Mouse (Mus musculus): Measurements from ENCODE around the gene Hoxb1.

Gene Hoxb1

DNA sequence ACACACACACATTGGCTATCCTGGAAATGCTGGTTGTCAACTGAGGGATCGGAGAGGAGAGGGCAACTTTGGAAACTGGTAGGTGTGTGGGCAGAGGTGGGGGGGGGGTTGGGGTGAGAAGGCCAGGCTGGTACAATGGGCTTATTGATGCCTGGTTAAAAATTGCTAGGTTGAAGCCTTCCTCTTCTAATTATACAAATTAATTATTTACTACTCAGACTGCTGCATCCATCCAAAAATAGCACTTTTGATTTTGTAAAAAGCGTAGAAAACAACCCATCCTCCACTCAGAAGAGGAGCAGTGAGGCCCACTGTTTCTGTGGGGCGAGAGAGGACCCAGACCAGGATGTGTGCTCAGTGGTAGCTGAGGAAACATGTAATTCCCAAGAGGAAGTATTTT, 30.6 kb upstream of the Hoxb1 start:
- DNase-seq = no peak

DNA sequence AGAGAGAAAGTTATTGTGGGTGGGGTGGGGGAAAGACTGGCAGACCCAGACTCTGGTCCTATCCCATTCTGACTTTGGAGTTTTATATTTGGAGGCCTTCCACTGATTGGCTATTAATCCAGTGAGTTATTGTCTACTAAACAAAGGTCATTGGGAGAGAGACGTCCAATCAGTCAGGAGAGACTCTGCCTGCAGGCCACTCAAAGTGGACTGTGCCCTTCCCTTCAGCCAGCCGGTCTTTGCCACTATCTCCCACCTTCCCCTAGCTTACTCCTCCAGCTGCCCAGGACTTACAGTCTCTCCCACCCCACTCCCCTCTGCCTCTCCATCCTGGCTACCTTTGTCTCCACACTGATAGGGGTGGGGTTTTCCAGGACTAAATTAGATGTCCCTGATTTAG, 29.0 kb upstream of the Hoxb1 start:
- DNase-seq = no peak

DNA sequence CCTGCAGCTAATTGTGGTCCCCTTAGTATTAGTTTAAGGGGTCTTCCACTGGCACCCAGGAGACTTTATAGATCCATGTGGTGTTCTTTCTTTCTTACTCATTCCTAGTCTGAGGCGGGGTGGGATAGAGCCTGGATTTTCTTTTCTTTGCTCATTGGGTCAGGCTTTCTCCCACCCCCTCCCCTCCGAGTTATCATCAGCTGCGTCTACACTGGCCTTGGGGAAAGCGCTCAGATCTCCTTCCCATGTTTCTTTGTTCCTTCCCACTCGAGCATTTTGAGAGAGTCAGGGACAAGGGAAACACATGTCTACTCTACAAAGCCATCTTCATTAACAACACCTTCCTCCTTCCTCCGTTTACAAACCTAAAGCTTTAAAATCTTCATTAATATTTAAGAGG, 28.5 kb upstream of the Hoxb1 start:
- DNase-seq = no peak

DNA sequence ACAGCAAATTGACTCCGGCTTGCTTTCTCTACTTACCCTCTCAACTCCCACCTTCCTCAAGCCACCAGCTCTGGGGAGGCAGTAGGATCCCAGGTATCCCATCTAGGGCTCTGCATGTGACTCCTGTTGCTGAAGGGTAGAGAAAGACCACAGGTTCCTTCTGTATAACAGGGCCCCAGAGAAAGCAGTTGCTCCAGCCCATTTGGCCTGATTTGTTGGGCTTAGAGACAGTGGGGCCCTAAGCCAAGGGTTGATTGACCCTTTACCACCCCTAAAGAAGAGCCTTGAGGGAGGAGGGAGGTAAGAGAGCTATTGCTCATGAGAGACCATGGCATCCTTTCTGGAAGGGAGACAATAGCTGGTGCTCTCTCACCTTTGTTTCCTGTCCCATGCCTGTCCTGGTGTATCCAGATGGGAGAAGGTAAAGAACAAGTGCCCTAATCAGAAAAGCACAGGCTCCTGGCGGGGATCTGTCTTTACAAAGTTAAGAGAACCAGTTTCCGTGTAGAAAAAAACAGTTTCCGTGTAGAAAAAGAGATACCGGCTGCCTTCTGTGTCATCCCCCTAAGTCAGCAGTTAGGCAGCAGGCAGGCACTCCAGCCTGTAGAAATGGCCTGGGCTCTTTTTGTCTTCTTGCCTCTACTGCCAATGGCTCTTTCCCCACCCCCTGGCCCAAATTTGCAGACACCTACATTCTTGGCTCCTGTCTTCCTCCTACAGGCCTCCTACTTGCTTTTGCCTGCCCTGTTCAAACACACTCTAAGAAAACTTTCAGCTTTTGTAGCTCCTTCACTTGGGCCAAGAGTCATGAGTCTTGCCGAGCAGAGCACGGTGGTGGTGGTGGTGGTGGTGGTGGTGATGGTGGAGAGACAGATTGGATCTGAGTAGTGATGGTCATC, 26.3 kb upstream of the Hoxb1 start:
- no peak for DNase-seq

DNA sequence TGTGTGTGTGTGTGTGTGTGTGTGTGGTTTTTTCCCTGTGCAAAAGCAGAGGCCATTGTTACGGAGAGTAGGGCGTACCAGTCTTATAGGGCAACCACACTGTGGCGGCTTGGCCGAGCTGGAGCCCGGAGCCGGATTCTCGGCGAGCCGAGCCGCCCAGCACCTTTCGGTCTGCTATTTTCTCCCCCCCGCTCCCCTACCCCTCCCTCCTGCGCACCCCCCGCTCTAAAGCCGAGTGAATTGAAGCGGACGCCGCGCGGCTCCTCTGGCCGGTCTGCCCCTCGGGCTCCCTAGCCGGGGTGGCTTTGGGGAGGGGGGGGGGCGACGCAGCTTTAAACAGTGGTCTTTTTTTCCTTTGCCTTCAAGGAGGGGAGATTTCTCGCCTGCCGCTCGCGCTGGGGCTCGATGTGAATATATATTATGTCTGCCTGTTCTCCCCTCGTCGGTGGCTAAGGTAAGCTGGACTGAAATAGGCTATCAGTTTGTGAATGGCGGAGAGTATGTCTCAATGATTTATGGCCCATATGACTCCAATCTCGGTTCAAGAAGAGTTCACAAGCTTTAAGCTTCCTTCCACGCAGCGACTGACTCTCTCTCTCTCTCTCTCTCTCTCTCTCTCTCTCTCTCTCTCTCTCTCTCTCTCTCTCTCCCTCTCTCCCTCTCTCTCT, 24.7 kb upstream of the Hoxb1 start:
- no peak for DNase-seq

DNA sequence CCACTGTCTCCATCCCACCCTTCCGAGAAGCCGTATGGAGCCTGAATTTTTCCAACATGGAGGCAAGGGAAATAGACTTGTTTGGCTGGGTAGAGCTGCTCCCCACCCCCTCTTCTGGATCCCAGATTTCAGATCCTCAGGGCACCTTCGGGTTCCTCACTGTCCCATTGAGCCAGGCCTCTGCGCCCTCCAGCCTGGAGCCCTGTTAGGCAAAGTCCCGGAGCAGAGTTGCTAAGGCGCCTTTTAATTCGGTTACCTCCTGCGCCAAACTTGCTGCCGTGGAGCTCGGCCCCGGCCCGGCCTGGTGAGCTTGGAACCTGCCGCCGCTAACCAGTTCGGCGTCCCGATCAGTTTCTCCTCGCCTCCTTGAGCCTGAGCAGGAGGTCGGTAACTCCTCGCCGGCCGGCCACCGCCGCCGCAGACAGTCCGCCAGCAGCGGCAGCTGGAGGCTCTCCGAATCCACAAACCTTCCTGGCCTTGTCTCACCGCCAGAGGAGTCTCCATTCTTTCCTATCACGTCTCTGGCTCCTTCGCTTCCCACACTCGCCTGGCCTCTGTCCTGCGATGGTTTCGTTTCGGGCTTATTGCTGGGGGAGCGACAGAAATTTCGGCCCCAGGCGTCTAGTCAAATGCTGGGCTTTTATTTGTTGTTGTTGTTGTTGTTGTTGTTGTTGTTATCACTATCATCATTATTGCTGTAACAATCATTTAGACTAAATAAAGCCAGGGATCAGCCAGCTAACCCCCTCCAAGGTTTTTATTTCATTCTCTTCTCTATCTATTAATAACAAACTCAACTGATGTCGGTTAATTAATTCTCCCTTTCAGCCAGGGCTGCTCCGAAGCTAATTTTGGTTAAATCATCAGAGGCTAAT, 23.6 kb upstream of the Hoxb1 start:
- DNase-seq = peak in 1 of 2 experiments; percentile 20

DNA sequence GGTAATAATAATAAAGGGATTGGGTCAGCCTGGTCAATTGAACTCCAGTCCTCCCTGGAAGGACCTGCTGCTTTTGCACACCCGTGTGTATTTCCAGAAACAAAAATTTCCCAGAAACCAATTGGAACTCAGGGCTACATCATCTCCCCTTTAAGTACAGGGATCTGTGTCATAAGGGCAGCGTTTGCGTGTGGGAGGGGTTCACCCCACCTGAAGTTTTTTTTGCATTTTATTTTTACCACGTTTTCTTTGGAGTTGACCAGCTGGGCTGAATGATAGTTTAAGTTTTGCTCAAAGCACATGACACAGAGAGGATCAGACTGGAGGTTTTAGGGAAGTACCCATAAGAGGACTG, 23.0 kb upstream of the Hoxb1 start:
- DNase-seq = no peak

DNA sequence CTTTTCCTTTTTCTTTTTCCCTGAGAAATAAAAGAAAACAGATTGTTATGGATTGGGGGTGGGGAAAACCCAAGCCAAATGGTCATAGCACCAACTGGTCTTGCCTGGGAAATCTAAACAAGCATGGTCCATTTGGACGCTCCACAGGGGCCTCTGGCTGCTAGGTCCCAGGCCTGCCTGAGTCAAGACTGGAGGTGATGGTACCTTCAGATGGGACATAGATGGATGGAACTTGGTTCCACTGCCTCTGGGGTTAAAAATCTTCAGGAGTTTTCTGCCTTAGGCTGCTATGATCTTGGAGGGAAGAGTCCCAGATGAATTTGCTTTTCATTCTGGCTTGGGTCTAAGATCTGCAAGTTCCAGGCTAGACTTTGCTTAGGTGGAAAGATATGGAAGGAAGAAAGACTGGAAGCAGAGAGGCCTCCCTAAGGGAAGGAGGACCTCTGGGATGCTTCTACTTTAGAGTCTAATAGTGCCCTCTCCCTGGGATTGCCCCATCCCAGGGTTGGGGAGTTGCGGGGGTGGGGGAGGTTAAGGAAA, 22.3 kb upstream of the Hoxb1 start:
- no peak for DNase-seq

DNA sequence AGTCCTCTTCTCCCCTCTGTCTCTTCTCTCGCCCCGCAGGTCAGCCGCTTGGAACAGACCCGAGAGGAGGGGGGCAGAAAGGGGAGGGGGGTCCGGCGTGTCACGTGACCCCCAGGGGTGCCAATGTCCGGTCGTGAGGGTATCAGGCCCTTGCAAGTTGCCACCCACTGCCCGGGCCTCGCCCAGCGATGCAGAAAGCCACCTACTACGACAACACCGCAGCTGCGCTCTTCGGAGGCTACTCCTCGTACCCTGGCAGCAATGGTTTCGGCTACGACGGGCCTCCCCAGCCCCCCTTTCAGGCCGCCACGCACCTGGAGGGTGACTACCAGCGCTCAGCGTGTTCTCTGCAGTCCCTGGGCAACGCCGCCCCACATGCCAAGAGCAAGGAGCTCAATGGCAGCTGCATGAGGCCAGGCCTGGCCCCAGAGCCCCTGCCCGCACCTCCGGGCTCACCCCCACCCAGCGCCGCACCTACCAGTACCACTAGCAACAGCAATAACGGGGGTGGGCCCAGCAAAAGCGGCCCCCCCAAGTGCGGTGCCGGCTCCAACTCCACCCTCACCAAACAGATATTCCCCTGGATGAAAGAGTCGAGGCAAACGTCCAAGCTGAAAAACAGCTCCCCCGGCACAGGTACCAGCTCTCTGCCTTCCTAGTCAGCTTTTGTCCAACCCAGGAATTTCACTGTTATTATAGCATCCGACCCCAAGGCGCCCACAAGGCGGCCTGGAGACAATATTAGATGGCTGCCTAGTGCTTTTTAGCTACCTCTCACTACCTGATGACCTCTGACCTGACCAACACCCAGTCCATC, 21.3 kb upstream of the Hoxb1 start:
- no peak for DNase-seq

DNA sequence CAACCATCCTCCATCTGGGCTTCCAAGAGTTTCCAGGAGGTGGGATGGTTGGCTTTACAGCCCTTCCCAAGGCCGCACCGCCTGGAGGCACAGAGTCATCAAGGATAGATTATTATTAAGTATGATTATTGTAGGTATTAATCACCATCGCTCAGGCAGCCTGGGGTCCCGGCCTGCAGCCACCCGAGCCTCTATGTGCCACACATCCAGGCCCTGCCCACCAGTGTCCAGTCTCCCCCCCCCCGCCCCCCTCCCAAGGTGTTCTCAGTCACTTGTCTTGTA, 20.7 kb upstream of the Hoxb1 start:
- DNase-seq = no peak

DNA sequence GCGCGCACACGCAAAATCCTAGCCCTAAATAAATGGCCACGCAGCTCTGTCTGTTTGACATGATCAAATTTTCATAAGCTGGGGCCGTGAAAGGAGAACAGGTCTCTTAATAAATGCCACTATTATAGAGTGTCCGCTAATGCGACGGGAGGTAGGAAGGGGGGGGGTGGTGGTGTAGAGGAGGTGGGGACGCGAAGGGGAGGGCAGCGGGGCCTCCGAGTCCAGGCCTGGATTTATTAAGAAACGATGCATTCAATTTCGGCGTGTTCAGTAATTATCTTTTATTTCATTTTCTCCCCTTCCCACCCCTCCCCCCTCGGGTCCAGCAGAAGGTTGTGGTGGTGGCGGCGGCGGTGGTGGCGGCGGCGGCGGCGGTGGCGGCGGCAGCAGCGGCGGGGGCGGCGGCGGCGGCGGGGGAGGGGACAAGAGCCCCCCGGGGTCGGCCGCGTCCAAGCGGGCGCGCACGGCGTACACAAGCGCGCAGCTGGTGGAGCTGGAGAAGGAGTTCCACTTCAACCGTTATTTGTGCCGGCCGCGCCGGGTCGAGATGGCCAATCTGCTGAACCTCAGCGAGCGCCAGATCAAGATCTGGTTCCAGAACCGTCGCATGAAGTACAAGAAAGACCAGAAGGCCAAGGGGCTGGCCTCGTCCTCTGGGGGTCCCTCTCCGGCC, 20.2 kb upstream of the Hoxb1 start:
- DNase-seq = no peak

DNA sequence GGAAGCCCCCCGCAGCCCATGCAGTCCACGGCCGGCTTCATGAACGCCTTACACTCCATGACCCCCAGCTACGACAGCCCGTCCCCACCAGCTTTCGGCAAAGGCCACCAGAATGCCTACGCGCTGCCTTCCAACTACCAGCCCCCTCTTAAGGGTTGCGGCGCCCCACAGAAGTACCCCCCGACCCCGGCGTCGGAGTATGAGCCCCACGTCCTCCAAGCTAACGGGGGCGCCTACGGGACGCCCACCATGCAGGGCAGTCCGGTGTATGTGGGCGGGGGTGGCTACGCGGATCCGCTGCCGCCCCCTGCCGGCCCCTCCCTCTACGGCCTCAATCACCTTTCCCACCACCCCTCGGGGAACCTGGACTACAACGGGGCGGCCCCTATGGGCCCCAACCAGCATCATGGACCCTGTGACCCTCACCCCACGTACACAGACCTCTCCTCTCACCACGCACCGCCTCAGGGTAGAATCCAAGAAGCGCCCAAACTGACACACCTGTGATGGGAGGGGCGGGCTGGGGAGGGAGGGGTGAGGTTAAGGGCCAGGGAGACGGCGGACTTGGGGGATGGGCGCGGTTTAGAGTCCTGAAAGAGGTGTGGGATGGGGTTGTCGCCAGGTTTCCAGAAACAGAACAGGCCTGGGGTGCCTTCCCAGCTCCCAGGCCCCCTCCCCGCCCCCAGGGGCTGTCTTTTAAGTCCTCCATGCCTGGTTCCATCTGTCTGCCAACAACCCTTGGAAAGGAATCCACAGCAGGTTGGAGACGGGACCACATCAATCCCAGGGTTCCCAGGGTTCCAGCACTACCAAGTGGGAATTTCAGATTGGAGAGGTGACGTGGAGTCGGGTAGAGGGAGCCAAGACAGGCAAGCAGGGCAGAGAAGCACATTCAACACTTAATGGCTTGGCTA, 19.4 kb upstream of the Hoxb1 start:
- DNase-seq = no peak

DNA sequence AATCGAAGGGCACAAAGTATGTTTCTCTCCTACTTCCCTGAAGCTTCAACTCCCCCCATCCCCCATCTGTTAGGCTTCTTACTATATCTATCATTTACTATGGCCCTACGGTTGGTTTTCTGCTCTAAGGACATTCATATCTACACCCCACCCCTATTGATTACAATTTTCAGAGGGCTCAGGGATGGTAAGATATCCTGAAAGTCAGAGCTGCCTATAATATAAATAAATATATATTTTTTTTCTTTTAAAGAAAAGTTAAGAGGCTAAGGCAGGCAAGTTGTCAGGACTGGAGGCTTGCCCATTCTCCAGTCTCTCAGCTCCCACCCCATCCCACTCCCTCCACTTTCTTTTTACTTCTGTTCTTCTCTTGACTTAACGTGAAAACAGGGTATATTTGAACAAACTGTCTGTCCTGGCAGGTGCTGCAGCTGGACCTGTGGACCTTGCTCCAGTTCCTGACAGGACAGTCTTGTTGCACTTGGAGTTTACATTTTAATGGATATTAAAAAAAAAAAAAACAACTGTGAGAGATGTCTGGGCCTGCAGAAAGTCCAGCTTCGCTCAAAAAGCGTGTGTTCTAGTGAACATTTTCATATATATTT, 18.5 kb upstream of the Hoxb1 start:
- DNase-seq = no peak

DNA sequence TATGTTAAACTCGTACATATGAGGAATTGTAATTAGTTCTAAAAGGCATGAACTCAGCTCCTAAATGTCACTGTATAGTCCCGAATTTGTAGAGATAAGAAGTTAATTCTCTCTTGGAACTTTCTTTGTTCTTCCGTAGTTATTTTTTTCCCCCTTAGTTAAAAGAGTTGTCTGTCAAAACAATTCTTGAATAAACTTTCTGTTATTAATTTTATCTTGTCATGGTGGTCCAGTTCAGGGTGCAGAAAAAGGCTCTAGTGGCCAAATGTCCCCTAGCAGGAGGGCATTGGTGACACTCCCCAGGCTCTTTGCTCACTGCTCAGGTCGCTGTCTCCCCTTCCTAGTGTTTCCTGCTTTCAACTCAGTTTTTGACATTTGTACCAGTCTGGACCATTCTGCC, 17.8 kb upstream of the Hoxb1 start:
- no peak for DNase-seq

DNA sequence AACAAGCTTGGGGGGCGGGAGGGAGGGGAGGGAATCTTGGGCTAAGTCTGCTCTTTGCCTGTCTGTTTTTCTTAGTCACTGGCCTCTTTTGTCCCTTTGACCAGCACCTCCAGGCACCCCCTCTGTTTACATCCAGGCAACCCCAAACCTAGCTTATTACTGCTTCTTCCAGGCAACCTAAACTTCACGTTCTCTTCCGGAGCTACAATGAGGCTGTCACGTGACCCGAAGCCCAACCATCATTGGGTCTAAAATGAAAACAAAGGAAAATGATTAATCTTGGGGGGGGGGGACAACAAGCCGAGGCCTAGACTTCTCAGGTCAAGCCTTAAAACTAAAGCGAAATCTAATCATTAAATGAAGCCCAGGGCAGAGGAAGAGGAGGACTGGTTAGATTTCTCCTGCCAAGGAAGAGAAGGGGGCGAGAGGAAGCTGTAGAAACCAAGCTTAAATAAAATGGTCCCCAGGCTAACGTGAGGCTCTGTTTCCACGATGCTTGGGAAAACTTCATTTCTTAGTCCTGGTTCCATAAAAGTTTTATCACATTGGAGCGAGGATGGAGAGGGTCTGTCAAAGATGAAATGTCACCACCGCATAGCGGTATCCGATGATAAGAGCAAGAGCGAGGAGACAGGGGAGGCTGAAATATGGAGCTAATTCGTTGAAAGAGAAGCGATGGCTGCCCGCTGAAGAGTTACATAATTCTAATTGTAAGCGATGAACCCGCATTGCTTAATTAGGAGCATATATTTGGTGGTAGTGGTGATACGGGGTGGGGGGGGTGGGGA, 17.2 kb upstream of the Hoxb1 start:
- DNase-seq = no peak

DNA sequence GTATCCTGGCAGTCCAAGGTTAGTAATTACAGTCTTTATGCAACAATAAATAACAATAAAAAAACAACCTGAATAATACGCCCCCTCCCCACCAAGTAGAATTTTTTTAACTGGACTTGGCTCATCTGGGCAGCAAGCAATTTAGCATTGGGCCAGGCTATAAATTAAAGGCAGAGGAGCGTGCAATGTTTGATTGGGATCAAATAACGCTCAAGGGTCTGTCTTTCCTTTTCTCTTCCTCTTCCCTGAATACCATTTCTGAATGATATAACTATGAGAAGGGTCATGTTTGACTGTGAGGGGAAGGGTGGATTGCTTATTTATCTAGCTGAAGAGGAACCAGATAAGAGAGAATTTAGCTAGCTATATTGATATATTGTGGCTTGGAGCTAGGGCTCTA, 16.6 kb upstream of the Hoxb1 start:
- no peak for DNase-seq

DNA sequence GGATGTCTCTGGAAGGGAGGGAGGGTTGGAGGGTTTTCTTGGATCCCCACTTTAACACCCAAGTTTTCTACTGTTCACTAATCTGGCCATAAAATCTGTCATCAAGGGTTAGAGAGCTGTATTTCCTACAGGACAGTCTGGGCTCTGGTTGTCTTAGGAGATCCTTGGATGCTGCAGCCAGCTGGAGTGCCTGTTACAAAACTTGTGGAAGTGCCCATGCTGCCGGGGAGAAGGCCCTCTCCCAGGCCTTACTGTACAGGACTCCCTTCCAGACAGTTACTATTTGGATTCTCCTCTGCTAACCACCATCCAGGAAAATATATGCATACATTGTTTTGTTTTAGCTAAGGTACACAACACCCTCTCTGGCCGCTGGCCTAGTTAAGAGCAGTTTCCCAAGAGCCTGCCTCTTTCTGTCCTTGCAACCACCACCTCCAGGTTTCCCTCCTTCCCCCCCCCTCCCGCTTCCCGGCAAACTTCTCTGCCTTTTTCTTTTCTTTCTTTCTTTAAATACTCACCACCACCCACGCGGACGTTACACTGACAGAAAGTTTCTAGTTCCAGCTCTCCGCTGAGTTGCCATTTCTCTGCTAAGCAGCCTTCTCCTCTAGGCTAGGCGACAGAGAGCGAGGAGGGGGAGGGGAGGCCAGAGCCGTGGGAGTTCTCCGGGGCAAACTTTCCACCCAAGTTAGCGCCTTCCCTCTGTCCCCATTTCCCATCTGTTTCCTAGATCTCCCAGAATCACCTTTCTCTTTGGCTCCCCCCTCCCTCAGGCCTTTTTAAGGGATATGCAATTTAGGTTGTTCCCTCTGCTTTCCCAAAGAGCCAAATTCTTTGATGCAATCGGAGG, 15.8 kb upstream of the Hoxb1 start:
- no peak for DNase-seq

DNA sequence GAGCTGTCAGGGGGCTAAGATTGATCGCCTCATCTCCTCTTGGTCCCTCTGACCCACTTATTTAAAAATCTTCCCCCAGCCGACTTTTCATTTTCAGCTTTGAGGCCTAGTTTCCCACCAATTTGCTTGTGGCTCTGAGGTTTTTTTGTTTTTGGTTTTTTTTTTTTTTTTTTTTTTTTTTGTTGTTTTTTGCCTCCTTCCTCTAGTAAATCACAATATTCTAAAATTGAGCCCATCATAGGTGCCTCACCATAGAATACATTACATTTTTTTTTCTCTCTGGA, 15.3 kb upstream of the Hoxb1 start, which contains the start of gene Hoxb2:
Gene Hoxb2 (plus strand): TSS at position 185 of the 284 bp plus-strand sequence.
- DNase-seq = no peak

DNA sequence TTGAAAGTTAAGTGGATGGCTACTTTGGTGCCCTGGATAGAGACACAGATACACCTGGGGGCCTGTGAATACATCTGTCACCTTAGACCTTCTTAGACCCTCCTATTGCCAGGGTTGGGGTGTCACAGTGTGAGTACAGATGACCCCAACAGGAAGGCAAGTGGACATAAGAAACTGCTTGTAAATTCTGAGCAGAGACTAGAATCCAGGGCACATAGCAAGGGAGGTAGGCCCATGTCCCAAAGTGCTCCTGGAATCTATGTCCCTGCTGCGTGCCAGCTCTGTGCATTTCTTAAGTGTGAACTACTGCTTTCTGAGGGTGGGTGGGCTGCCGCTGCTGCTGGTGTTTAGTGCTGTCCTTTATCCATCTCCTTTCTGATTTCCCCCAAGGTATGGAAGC, 14.8 kb upstream of the Hoxb1 start:
- no peak for DNase-seq
